Mouse (Mus musculus) heart, postnatal 25 days (tissue): ENCODE measurements around the gene Gm20708. TPM values are rescaled to one million over a fixed set of nuclear protein-coding genes. Genes with fewer than 3 reads are reported as not detected.

Source experiments
- DNase-seq: peaks from one replicate; pipeline ENCODE4 v3.0.0; 2022; ENCODE audit warnings: low spot score
- intact Hi-C: fragments of 180-260 bp; cut with DNase I; formaldehyde crosslinking; loops from one replicate; pipeline ENCODE4 v1.15.1; 2025
- total RNA-seq, 2 experiments: library from RNA; stranded (reverse); gene quantifications; 2 replicates each; pipeline ENCODE4 v1.2.3; 2021

Gene Gm20708
- total RNA-seq: 1 to 10 TPM in 1 of 2 experiments, under 1 TPM in 1; 0.36 to 1.2 TPM

- peak; percentile 61 for DNase-seq
- intact Hi-C loops: no loop called here
Measured at GRCm38 (mm10) chr11:117809407-117810311, at the start of gene Gm20708, which contains the start of gene Syngr2. TSS of gene Gm20708 (plus strand) at chr11:117809668. TSS of gene Syngr2 (plus strand) at chr11:117809668.

GRCm38 (mm10) chr11:117760374-117761119, 48.9 kb upstream of the Gm20708 start:
- intact Hi-C loops: no loop called here
- no peak for DNase-seq

GRCm38 (mm10) chr11:117761801-117762200, 47.7 kb upstream of the Gm20708 start:
- intact Hi-C loops: no loop called here
- no peak for DNase-seq

- DNase-seq: no peak
- intact Hi-C loops: no loop called here
Measured at GRCm38 (mm10) chr11:117762246-117762645, 47.2 kb upstream of the Gm20708 start.

- no peak for DNase-seq
Measured at GRCm38 (mm10) chr11:117764319-117764718, 45.1 kb upstream of the Gm20708 start.

GRCm38 (mm10) chr11:117765361-117765760, 44.1 kb upstream of the Gm20708 start:
- intact Hi-C loops: no loop called here
- no peak for DNase-seq

More at GRCm38 (mm10) chr11:117764319-117764718, 45.1 kb upstream of the Gm20708 start:
- intact Hi-C loops: no loop called here

- intact Hi-C loops: no loop called here
- no peak for DNase-seq
Measured at GRCm38 (mm10) chr11:117766275-117766674, 43.2 kb upstream of the Gm20708 start.

GRCm38 (mm10) chr11:117768725-117769682, 40.5 kb upstream of the Gm20708 start:
- no peak for DNase-seq
- intact Hi-C loops: no loop called here

GRCm38 (mm10) chr11:117769683-117770047, 39.8 kb upstream of the Gm20708 start:
- intact Hi-C loops: no loop called here

GRCm38 (mm10) chr11:117770407-117770806, 39.1 kb upstream of the Gm20708 start:
- intact Hi-C loops: no loop called here
- no peak for DNase-seq

More at GRCm38 (mm10) chr11:117769683-117770047, 39.8 kb upstream of the Gm20708 start:
- no peak for DNase-seq

- no peak for DNase-seq
- intact Hi-C loops: no loop called here
Measured at GRCm38 (mm10) chr11:117772352-117772751, 37.1 kb upstream of the Gm20708 start.

GRCm38 (mm10) chr11:117774925-117775324, 34.5 kb upstream of the Gm20708 start:
- DNase-seq: no peak
- intact Hi-C loops: no loop called here

- DNase-seq: no peak
Measured at GRCm38 (mm10) chr11:117775540-117775939, 33.9 kb upstream of the Gm20708 start.

GRCm38 (mm10) chr11:117776085-117776792, 33.2 kb upstream of the Gm20708 start:
- intact Hi-C loops: no loop called here
- DNase-seq: no peak

More at GRCm38 (mm10) chr11:117775540-117775939, 33.9 kb upstream of the Gm20708 start:
- intact Hi-C loops: no loop called here

GRCm38 (mm10) chr11:117777111-117777510, 32.4 kb upstream of the Gm20708 start:
- intact Hi-C loops: no loop called here
- no peak for DNase-seq

GRCm38 (mm10) chr11:117778031-117778430, 31.4 kb upstream of the Gm20708 start:
- intact Hi-C loops: loop anchor here (2.0 kb wide), 1 partner anchor 47 kb away; the partner anchor contains the start of gene Afmid
- no peak for DNase-seq

- DNase-seq: no peak
- intact Hi-C loops: loop anchor here (2.0 kb wide), 1 partner anchor 46 kb away; the partner anchor contains the start of gene Afmid
Measured at GRCm38 (mm10) chr11:117778851-117779433, 30.5 kb upstream of the Gm20708 start.

GRCm38 (mm10) chr11:117779434-117780198, 29.9 kb upstream of the Gm20708 start:
- DNase-seq: peak; percentile 74
- intact Hi-C loops: loop anchor here (2.0 kb wide), 1 partner anchor 45 kb away; the partner anchor contains the start of gene Afmid
